Mouse (Mus musculus): ENCODE measurements around the gene Gm13276. TPM values are rescaled to one million over a fixed set of nuclear protein-coding genes. Genes with fewer than 3 reads are reported as not detected.
"Not testable (repeated sequence)": the region's sequence is repeated elsewhere in the genome, so short reads cannot be mapped to it uniquely, and the experiment has no call there.

Gm13276 gene
- not detected in 2 replicates for polyA plus RNA-seq (2015; fragmentation: Nextera tagmentation; extraction: Ambion mirVana)

- not testable (repeated sequence) for H3K4me3 ChIP-seq (replicated peaks); H3K27ac ChIP-seq; H3K9me3 ChIP-seq; H3K27me3 ChIP-seq (replicated peaks); H3K4me1 ChIP-seq; H3K4me2 ChIP-seq; H3K9ac ChIP-seq; H3K36me3 ChIP-seq; ATAC-seq (ENCODE audit: insufficient read depth, low FRiP score, low read depth)
- WGBS, result no CpG with 5 or more reads among the region's 27 CpGs
Observed at GRCm38 (mm10) chr4:88785409-88785808, at the start of gene Gm13276. Gene Gm13276, plus strand, starts transcription at chr4:88785709.

GRCm38 (mm10) chr4:88738480-88738879 lies 47.0 kb upstream of the Gm13276 start:
- Histone ChIP-seq H3K36me3 (no peaks in the 10 kb centered on the region), H3K4me2 (no peak overlapping the region), H3K9ac (no peak overlapping the region), H3K9me3 (no peaks in the 10 kb centered on the region), H3K27ac (no peak overlapping the region), H3K4me1 (0 out of 2 replicates have a peak, but pooled peaks cover 4% of the 10 kb centered on the region), H3K27me3 (replicated peaks) (no peaks in the 10 kb centered on the region), H3K4me3 (replicated peaks) (no peak overlapping the region)
- ATAC-seq (ENCODE audit: insufficient read depth, low FRiP score, low read depth), result no peak
- 6% methylated on average over 2 of the region's 2 CpGs for WGBS

GRCm38 (mm10) chr4:88739036-88739435 lies 46.5 kb upstream of the Gm13276 start:
- Histone ChIP-seq H3K36me3 (no peaks in the 10 kb centered on the region), H3K27ac (no peak overlapping the region), H3K4me3 (replicated peaks) (no peak overlapping the region), H3K4me2 (no peak overlapping the region), H3K9ac (no peak overlapping the region), H3K9me3 (no peaks in the 10 kb centered on the region), H3K27me3 (replicated peaks) (no peaks in the 10 kb centered on the region), H3K4me1 (0 out of 2 replicates have a peak, but pooled peaks cover 4% of the 10 kb centered on the region)
- no peak for ATAC-seq (ENCODE audit: insufficient read depth, low FRiP score, low read depth)
- 84% methylated on average over 6 of the region's 6 CpGs for WGBS

DNA sequence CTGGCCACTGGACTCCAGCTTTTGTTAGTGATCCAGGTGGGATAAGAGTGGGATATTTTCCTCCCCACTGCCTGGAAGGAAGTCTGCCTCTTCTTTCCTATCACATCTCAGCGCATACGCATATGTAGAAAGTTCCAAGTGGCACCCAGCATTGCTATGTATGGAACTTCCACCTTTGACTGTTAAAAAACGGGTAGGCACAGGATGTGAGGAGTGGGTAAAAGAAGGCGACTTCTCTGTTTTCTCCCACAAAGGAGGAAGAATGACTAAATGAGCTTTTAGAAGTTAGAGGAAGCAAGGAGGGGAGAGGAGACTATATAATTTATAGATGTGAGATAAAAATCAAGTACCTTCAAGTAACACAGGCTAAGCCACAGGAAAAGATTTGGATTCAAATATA lies 44.1 kb upstream of the Gm13276 start:
- H3K27me3 ChIP-seq (replicated peaks), result no peaks in the 10 kb centered on the region
- 0 out of 2 replicates have a peak, but pooled peaks cover 7% of the 10 kb centered on the region for H3K4me1 ChIP-seq
- no peak for ATAC-seq (ENCODE audit: insufficient read depth, low FRiP score, low read depth)
- H3K4me3 ChIP-seq (replicated peaks), result no peak overlapping the region
- H3K36me3 ChIP-seq, result no peaks in the 10 kb centered on the region
- 83% methylated on average over 4 of the region's 4 CpGs for WGBS
- H3K9me3 ChIP-seq, result no peaks in the 10 kb centered on the region
- no peak overlapping the region for H3K4me2 ChIP-seq
- H3K9ac ChIP-seq, result no peak overlapping the region
- H3K27ac ChIP-seq, result no peak overlapping the region

- H3K4me2 ChIP-seq, result no peak overlapping the region
- H3K27me3 ChIP-seq (replicated peaks), result no peaks in the 10 kb centered on the region
- H3K36me3 ChIP-seq, result no peaks in the 10 kb centered on the region
- WGBS, result 46% methylated on average over 7 of the region's 7 CpGs
- no peak overlapping the region for H3K9ac ChIP-seq
- no peak overlapping the region; the same call in 1 of the 2 replicates for H3K27ac ChIP-seq
- H3K9me3 ChIP-seq, result no peaks in the 10 kb centered on the region
- no peak for ATAC-seq (ENCODE audit: insufficient read depth, low FRiP score, low read depth)
- no peak overlapping the region for H3K4me3 ChIP-seq (replicated peaks)
- H3K4me1 ChIP-seq, result 0 out of 2 replicates have a peak, but pooled peaks cover 7% of the 10 kb centered on the region
Observed at GRCm38 (mm10) chr4:88742771-88743371, 42.6 kb upstream of the Gm13276 start.

DNA sequence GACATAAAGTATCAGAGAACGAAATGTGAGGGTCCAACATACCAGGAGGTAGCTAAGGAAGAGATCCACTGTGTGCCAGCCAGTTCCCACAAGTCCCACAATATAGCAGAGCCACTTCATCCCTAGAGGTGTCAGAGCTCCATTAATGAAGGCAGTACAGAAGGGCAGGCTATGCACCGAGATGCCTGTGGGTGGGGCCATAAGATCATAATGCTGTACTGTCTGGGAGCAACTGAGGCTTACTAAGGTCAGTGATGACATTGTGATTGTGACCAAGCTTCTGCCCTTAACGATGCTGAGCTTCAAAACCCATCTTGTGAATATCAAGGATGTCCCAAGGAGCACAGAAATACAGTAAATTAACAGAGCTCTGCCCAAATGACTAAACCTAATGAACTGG lies 41.3 kb upstream of the Gm13276 start:
- no peaks in the 10 kb centered on the region for H3K27me3 ChIP-seq (replicated peaks)
- 0 out of 2 replicates have a peak, but pooled peaks cover 7% of the 10 kb centered on the region for H3K4me1 ChIP-seq
- no peak overlapping the region for H3K4me2 ChIP-seq
- no peaks in the 10 kb centered on the region for H3K9me3 ChIP-seq
- 71% methylated on average over 3 of the region's 3 CpGs for WGBS
- no peaks in the 10 kb centered on the region for H3K36me3 ChIP-seq
- H3K27ac ChIP-seq, result no peak overlapping the region
- no peak for ATAC-seq (ENCODE audit: insufficient read depth, low FRiP score, low read depth)
- H3K9ac ChIP-seq, result no peak overlapping the region
- no peak overlapping the region for H3K4me3 ChIP-seq (replicated peaks)

- no peak overlapping the region for H3K4me2 ChIP-seq
- WGBS, result 52% methylated on average over 6 of the region's 6 CpGs
Observed at GRCm38 (mm10) chr4:88749926-88750325, 35.6 kb upstream of the Gm13276 start.

DNA sequence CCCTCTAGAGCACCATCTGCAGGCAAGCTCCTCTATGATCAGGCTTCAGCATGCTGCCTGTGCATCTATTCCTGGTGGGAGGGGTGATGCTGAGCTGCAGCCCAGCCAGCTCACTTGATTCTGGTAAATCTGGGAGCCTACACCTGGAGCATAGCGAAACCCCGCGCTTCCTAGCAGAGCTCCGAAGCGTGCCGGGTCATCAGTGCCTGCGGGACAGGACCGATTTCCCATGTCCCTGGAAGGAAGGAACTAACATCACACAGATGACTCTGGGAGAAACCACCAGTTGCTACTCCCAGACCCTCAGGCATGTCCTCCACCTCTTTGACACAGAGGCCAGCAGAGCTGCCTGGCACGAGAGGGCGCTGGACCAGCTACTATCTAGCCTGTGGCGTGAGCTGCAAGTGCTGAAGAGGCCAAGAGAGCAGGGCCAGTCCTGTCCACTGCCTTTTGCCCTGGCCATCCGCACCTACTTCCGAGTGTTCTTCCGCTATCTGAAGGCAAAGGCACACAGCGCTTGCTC lies 30.6 kb upstream of the Gm13276 start, which contains the start of gene Gm13271:
TSS of gene Gm13271 (plus strand) at position 51 of the 523 bp plus-strand sequence.
- not testable (repeated sequence) for H3K27ac ChIP-seq; ATAC-seq (ENCODE audit: insufficient read depth, low FRiP score, low read depth); H3K9ac ChIP-seq; H3K4me1 ChIP-seq; H3K4me3 ChIP-seq (replicated peaks); H3K9me3 ChIP-seq; H3K27me3 ChIP-seq (replicated peaks); H3K36me3 ChIP-seq; H3K4me2 ChIP-seq
- WGBS, result 75% methylated on average over 15 of the region's 15 CpGs

More at GRCm38 (mm10) chr4:88749926-88750325, 35.6 kb upstream of the Gm13276 start:
- Histone ChIP-seq H3K36me3 (no peaks in the 10 kb centered on the region), H3K9ac (no peak overlapping the region), H3K9me3 (no peaks in the 10 kb centered on the region), H3K4me3 (replicated peaks) (no peak overlapping the region), H3K27me3 (replicated peaks) (no peaks in the 10 kb centered on the region), H3K27ac (no peak overlapping the region), H3K4me1 (0 out of 2 replicates have a peak, but pooled peaks cover 4% of the 10 kb centered on the region)
- ATAC-seq (ENCODE audit: insufficient read depth, low FRiP score, low read depth), result no peak

- H3K9me3 ChIP-seq; H3K27me3 ChIP-seq (replicated peaks); H3K36me3 ChIP-seq; ATAC-seq (ENCODE audit: insufficient read depth, low FRiP score, low read depth); H3K4me1 ChIP-seq: not testable (repeated sequence)
- peak overlapping the region; percentile 57 for H3K4me3 ChIP-seq (replicated peaks)
- peak overlapping the region; percentile 76 for H3K4me2 ChIP-seq
- peak overlapping the region; percentile 98 for H3K27ac ChIP-seq
- WGBS, result 9% methylated on average over 29 of the region's 31 CpGs
- H3K9ac ChIP-seq, result peak overlapping the region; percentile 16; the same call in 1 of the 2 replicates
Observed at GRCm38 (mm10) chr4:88756581-88757513, 28.7 kb upstream of the Gm13276 start.

DNA sequence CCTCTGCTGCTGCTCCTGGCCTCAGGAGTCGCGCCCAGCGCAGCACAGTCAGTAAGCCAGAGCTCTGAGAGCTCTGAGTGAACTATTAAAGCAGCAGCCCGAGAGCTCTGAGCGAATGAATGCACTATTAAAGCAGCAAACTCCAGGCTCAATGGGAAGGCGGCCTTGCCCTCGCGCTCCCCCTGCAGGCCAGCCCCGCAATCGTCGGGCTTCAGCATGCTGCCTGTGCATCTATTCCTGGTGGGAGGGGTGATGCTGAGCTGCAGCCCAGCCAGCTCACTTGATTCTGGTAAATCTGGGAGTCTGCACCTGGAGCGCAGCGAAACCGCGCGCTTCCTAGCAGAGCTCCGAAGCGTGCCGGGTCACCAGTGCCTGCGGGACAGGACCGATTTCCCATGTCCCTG lies 27.9 kb upstream of the Gm13276 start:
- WGBS, result under 1% methylated on average over 21 of the region's 21 CpGs
- Histone ChIP-seq H3K27ac (peak overlapping the region; percentile 98), H3K4me2 (peak overlapping the region; percentile 76), H3K9ac (peak overlapping the region; percentile 16; the same call in 1 of the 2 replicates), H3K4me3 (replicated peaks) (peak overlapping the region; percentile 57)
- ATAC-seq (ENCODE audit: insufficient read depth, low FRiP score, low read depth), result peak; percentile 100
- not testable (repeated sequence) for H3K4me1 ChIP-seq; H3K9me3 ChIP-seq; H3K27me3 ChIP-seq (replicated peaks); H3K36me3 ChIP-seq

DNA sequence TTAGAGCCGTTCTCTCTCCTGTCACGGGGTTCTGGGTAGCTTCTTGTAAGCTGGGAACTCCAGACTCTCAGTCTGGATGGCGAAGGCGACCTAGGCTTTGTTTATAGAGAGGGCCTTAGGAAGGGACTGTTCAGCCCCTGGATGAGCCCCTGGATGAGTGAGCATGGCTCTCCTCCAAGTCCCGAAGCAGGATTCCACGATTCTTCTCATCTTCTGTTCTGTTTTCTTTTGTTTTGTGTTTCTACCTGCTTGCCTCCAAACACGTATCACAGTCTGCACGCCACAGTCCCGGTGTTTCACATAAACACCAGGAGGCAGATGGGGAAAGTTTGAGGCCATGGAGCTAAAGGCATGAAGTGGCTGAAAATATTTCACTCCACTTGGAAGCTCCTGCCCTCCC lies 26.8 kb upstream of the Gm13276 start:
- H3K9ac ChIP-seq; H3K27me3 ChIP-seq (replicated peaks); H3K9me3 ChIP-seq; H3K36me3 ChIP-seq; H3K4me3 ChIP-seq (replicated peaks); H3K4me1 ChIP-seq; ATAC-seq (ENCODE audit: insufficient read depth, low FRiP score, low read depth); H3K4me2 ChIP-seq; H3K27ac ChIP-seq: not testable (repeated sequence)
- WGBS, result 81% methylated on average over 9 of the region's 9 CpGs
